Mouse (Mus musculus) cortical plate, adult 2 months (tissue): Measurements from ENCODE around the gene Cep63.

ENCODE experiments used
- CTCF ChIP-seq: fragments of 200-500 bp; IDR thresholded peaks from 2 replicates; pipeline ENCODE4 v1.5.1; 2011; ENCODE audit warnings: mild to moderate bottlenecking, control low read depth, low read length; ENCODE audit not compliant: insufficient read depth; ENCODE audit errors: extremely low read depth
- POLR2A ChIP-seq: fragments of 200-500 bp; IDR thresholded peaks from 2 replicates; pipeline ENCODE4 v1.6.1; 2011; ENCODE audit warnings: mild to moderate bottlenecking, low read length, control low read depth; ENCODE audit not compliant: insufficient read depth; ENCODE audit errors: extremely low read depth

DNA sequence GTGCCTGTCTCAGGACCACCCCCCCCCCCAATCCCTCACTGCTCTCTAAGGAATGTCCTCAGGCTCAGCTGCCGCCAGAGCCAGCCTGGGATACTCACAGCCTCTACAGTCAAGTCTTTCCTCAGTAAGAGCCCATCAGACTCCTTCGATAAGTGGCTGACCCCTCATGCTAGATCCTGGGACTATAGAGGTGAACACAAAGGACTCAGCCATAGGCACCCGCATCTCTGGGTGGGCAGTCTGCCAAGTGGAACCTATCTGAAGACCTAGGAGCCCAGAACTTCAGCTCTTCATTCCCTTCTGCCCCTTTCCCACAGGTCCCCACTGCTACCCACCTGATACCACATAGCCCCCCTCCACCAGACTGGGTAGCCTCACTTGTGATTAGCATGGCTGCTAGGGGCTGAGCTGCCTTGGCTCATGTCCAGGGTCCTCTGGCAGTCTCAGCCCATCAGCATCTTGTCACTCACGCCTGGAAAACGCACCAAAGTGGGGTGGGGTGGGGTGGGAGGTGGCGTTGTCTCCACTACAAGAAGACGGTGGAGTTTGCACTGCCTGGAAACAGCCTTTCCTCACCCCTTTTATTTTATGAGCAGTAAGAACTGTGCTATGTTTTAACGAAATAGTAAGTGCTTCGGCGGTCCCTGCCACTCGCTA is 82.1 kb downstream of the Cep63 start:
- TF ChIP-seq POLR2A (no peak), CTCF (no peak)
